Mouse (Mus musculus) lung, embryonic 16.5 days (tissue): ENCODE measurements around the gene Arhgap15. TPM values are rescaled to one million over a fixed set of nuclear protein-coding genes. Genes with fewer than 3 reads are reported as not detected.

Experiments used
- ATAC-seq: fragments of 200-750 bp; cut with Nextera tagmentation; 2 replicates; pipeline ENCODE4 v1.8.0; 2017; ENCODE audit warnings: low read depth, mild to moderate bottlenecking, moderate library complexity
- H3K27ac ChIP-seq: fragments of 300-500 bp; sonication (generic); 2 replicates; pipeline ENCODE4 v1.5.1; 2014; ENCODE audit warnings: mild to moderate bottlenecking, control low read depth, low read length
- H3K27me3 ChIP-seq: fragments of 300-500 bp; sonication (generic); 2 replicates; pipeline ENCODE4 v1.6.1; 2014; ENCODE audit warnings: low read depth, low read length, mixed read lengths; ENCODE audit not compliant: control insufficient read depth, insufficient read depth
- H3K36me3 ChIP-seq: fragments of 300-500 bp; sonication (generic); 2 replicates; pipeline ENCODE4 v1.6.1; 2014; ENCODE audit warnings: low read length; ENCODE audit not compliant: control insufficient read depth, insufficient read depth
- H3K4me1 ChIP-seq: fragments of 300-500 bp; sonication (generic); replicated peaks from 2 replicates; pipeline ENCODE4 v1.6.1; 2014; ENCODE audit warnings: low read length, mixed read lengths; ENCODE audit not compliant: control insufficient read depth, insufficient read depth
- H3K4me2 ChIP-seq: fragments of 300-500 bp; sonication (generic); 2 replicates; pipeline ENCODE4 v1.6.1; 2014; ENCODE audit warnings: low read depth, low read length, control low read depth
- H3K4me3 ChIP-seq: fragments of 300-500 bp; sonication (generic); 2 replicates; pipeline ENCODE4 v1.5.1; 2014; ENCODE audit warnings: mild to moderate bottlenecking, low read length, control low read depth
- H3K9ac ChIP-seq: fragments of 300-500 bp; sonication (generic); 2 replicates; pipeline ENCODE4 v1.6.1; 2014; ENCODE audit warnings: low read length, control low read depth
- H3K9me3 ChIP-seq: fragments of 300-500 bp; sonication (generic); 2 replicates; pipeline ENCODE4 v1.6.1; 2016; ENCODE audit warnings: low read length; ENCODE audit not compliant: control insufficient read depth
- WGBS: fragments of 180-500 bp; shearing (Covaris S2); extraction: QIAGEN DNeasy Blood & Tissue Kit; methylation state at CpG from one replicate; pipeline ENCODE4 v1.1.7; 2014; 5-methylcytosine and 5-hydroxymethylcytosine counted together
- polyA plus RNA-seq: library from polyadenylated mRNA; unstranded; fragments of >200 nt; fragmentation: Nextera tagmentation; extraction: Ambion mirVana; gene quantifications from 2 replicates; pipeline ENCODE4 v1.2.1, GENCODE M21; 2015

The Arhgap15 gene
- polyA plus RNA-seq, 1 experiment from 2014 or later: 2.1 TPM

GRCm38 (mm10) chr2:43769850-43770570 is 21.4 kb downstream of the Arhgap15 start:
- H3K27me3 ChIP-seq: no peaks in the 10 kb centered on the region
- no peak overlapping the region for H3K4me2 ChIP-seq
- H3K9ac ChIP-seq: no peak overlapping the region
- H3K27ac ChIP-seq: no peak overlapping the region
- no peaks in the 10 kb centered on the region for H3K4me1 ChIP-seq
- no peak for ATAC-seq
- H3K4me3 ChIP-seq: no peak overlapping the region
- WGBS: 84% methylated on average over 2 of the region's 2 CpGs
- no peaks in the 10 kb centered on the region for H3K9me3 ChIP-seq
- H3K36me3 ChIP-seq: no peaks in the 10 kb centered on the region

- peak; percentile 94 for ATAC-seq
- WGBS: 42% methylated on average over 5 of the region's 5 CpGs
Observed at GRCm38 (mm10) chr2:43772640-43773039, 24.0 kb downstream of the Arhgap15 start.

GRCm38 (mm10) chr2:43782157-43782556 is 33.5 kb downstream of the Arhgap15 start:
- no peak overlapping the region for H3K27ac ChIP-seq
- 60% methylated on average over 3 of the region's 3 CpGs for WGBS
- no peak for ATAC-seq
- no peak overlapping the region for H3K4me3 ChIP-seq
- no peak overlapping the region for H3K9ac ChIP-seq
- no peaks in the 10 kb centered on the region for H3K27me3 ChIP-seq
- peaks cover 3% of the 10 kb centered on the region for H3K4me1 ChIP-seq
- no peak overlapping the region for H3K4me2 ChIP-seq
- H3K36me3 ChIP-seq: no peaks in the 10 kb centered on the region
- no peaks in the 10 kb centered on the region for H3K9me3 ChIP-seq

More at GRCm38 (mm10) chr2:43772640-43773039, 24.0 kb downstream of the Arhgap15 start:
- H3K36me3 ChIP-seq: no peaks in the 10 kb centered on the region
- H3K4me1 ChIP-seq: no peaks in the 10 kb centered on the region
- H3K4me2 ChIP-seq: no peak overlapping the region
- no peaks in the 10 kb centered on the region for H3K27me3 ChIP-seq
- H3K9me3 ChIP-seq: no peaks in the 10 kb centered on the region
- H3K4me3 ChIP-seq: no peak overlapping the region
- peak overlapping the region; percentile 70 for H3K27ac ChIP-seq
- H3K9ac ChIP-seq: no peak overlapping the region

GRCm38 (mm10) chr2:43783759-43784735 is 35.4 kb downstream of the Arhgap15 start:
- ATAC-seq: no peak

GRCm38 (mm10) chr2:43786101-43786500 is 37.5 kb downstream of the Arhgap15 start:
- 38% methylated on average over 3 of the region's 3 CpGs for WGBS

More at GRCm38 (mm10) chr2:43783759-43784735, 35.4 kb downstream of the Arhgap15 start:
- WGBS: 56% methylated on average over 7 of the region's 7 CpGs
- Histone ChIP-seq H3K27me3 (no peaks in the 10 kb centered on the region), H3K27ac (peak overlapping the region; percentile 29; the same call in 1 of the 2 replicates), H3K36me3 (no peaks in the 10 kb centered on the region), H3K4me3 (no peak overlapping the region), H3K9me3 (no peaks in the 10 kb centered on the region), H3K4me2 (no peak overlapping the region), H3K9ac (no peak overlapping the region), H3K4me1 (peaks cover 7% of the 10 kb centered on the region)

GRCm38 (mm10) chr2:43787141-43787540 is 38.5 kb downstream of the Arhgap15 start:
- no peaks in the 10 kb centered on the region for H3K27me3 ChIP-seq
- peaks cover 16% of the 10 kb centered on the region for H3K4me1 ChIP-seq
- no peak overlapping the region for H3K27ac ChIP-seq
- no peaks in the 10 kb centered on the region for H3K36me3 ChIP-seq
- 41% methylated on average over 12 of the region's 12 CpGs for WGBS
- no peak overlapping the region for H3K9ac ChIP-seq
- no peak; the same call in 1 of the 2 replicates for ATAC-seq
- H3K9me3 ChIP-seq: no peaks in the 10 kb centered on the region
- no peak overlapping the region for H3K4me2 ChIP-seq
- no peak overlapping the region for H3K4me3 ChIP-seq

More at GRCm38 (mm10) chr2:43786101-43786500, 37.5 kb downstream of the Arhgap15 start:
- H3K9me3 ChIP-seq: no peaks in the 10 kb centered on the region
- ATAC-seq: no peak
- H3K9ac ChIP-seq: no peak overlapping the region
- H3K4me3 ChIP-seq: no peak overlapping the region
- no peaks in the 10 kb centered on the region for H3K36me3 ChIP-seq
- H3K27me3 ChIP-seq: no peaks in the 10 kb centered on the region
- no peak overlapping the region for H3K27ac ChIP-seq
- H3K4me1 ChIP-seq: peaks cover 11% of the 10 kb centered on the region
- H3K4me2 ChIP-seq: no peak overlapping the region

DNA sequence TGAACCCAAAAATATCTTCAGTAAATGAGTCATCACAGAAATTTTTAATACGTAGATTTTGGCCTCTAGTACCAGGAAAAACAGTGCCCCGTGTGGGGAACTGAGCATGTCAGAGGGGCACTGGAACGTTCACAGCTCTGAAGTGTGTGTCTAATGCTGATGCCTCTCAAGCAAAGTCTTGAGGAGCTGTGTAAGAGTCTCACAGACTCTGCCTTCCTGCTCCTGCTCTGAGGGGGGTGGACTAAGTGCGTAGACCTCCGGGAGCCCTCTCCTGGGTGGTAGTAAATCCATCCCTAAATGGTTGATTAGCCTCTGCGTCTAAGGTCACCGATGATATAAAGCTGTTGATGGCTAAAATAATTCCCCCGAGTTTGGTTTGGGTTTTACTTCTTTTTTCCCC is 39.9 kb downstream of the Arhgap15 start:
- peak; percentile 42; the same call in 1 of the 2 replicates for ATAC-seq
- H3K4me2 ChIP-seq: no peak overlapping the region
- 0 out of 2 replicates have a peak overlapping the region, but pooled peaks have one; percentile 20 for H3K9ac ChIP-seq
- H3K36me3 ChIP-seq: no peaks in the 10 kb centered on the region
- no peaks in the 10 kb centered on the region for H3K9me3 ChIP-seq
- H3K27me3 ChIP-seq: no peaks in the 10 kb centered on the region
- peaks cover 17% of the 10 kb centered on the region for H3K4me1 ChIP-seq
- 37% methylated on average over 8 of the region's 8 CpGs for WGBS
- H3K27ac ChIP-seq: 0 out of 2 replicates have a peak overlapping the region, but pooled peaks have one; percentile 10
- no peak overlapping the region for H3K4me3 ChIP-seq

DNA sequence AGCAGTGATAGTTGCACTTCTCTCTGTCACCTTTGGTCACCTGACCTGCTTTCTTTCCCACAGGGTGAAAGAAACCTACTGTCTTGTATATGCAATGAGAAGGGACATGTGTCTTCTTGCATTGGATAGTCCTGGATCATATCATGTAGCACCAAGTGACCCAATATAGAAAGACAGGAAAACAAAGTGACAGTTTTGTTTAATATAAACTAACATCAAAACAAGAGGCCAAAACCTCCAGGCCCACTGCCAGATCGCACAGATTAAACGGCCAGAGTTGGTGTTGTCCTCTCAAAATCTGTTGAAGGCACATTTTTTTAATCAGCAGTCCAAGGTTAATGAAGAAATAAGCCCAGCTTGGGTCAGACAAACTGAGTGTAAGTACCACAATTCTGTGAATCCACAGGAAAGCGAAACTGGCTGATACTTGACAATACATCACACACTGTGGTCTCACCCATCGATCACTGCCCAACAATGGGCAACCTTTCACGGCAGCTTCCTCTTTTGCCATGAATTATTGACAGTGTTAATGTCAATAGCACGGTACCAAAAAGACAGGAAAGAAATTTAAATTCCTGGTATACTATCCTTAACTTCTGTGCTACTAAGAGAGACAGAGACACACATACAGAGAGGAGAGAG is 41.5 kb downstream of the Arhgap15 start:
- Histone ChIP-seq H3K27me3 (no peaks in the 10 kb centered on the region), H3K4me2 (no peak overlapping the region), H3K36me3 (no peaks in the 10 kb centered on the region), H3K9me3 (no peaks in the 10 kb centered on the region), H3K9ac (no peak overlapping the region), H3K4me3 (no peak overlapping the region), H3K27ac (peak overlapping the region; percentile 52), H3K4me1 (peaks cover 14% of the 10 kb centered on the region)
- 37% methylated on average over 6 of the region's 6 CpGs for WGBS
- ATAC-seq: peak; percentile 84
